Mouse (Mus musculus) small intestine, adult 2 months (tissue): ENCODE results near the gene Gm20388. TPM values are rescaled to one million over a fixed set of nuclear protein-coding genes. Genes with fewer than 3 reads are reported as not detected.

Experiments
- H3K27ac ChIP-seq: fragments of 200-500 bp; 2 replicates; pipeline ENCODE4 v1.5.1; 2012; ENCODE audit warnings: low read depth, low read length, control low read depth, inconsistent platforms; ENCODE audit not compliant: insufficient read depth
- H3K27me3 ChIP-seq: fragments of 200-500 bp; 2 replicates; pipeline ENCODE4 v1.6.1; 2012; ENCODE audit warnings: mild to moderate bottlenecking, moderate library complexity, low read length, inconsistent platforms; ENCODE audit not compliant: control insufficient read depth, insufficient read depth
- H3K36me3 ChIP-seq: fragments of 200-500 bp; 2 replicates; pipeline ENCODE4 v1.6.1; 2012; ENCODE audit warnings: mild to moderate bottlenecking, low read length, control low read depth, inconsistent platforms; ENCODE audit not compliant: control insufficient read depth, insufficient read depth
- H3K4me1 ChIP-seq: fragments of 200-500 bp; 2 replicates; pipeline ENCODE4 v1.6.1; 2012; ENCODE audit warnings: low read length, inconsistent platforms, mixed read lengths; ENCODE audit not compliant: control insufficient read depth, insufficient read depth, insufficient read length
- H3K4me3 ChIP-seq: fragments of 200-500 bp; 2 replicates; pipeline ENCODE4 v1.5.1; 2012; ENCODE audit warnings: low read depth, mild to moderate bottlenecking, control low read depth, inconsistent platforms, low read length, moderate library complexity
- CTCF ChIP-seq: fragments of 200-500 bp; IDR thresholded peaks from 2 replicates; pipeline ENCODE4 v1.5.1; 2012; ENCODE audit warnings: low read depth, mild to moderate bottlenecking, control low read depth, inconsistent platforms, low read length, moderate library complexity, mixed read lengths; ENCODE audit not compliant: insufficient replicate concordance, insufficient read length; ENCODE audit errors: extremely low read depth
- POLR2A ChIP-seq: fragments of 200-500 bp; IDR thresholded peaks from 2 replicates; pipeline ENCODE4 v1.6.1; 2012; ENCODE audit warnings: low read depth, mild to moderate bottlenecking, control low read depth, inconsistent platforms, low read length, moderate library complexity
- WGBS: fragments of 180-500 bp; shearing (Covaris S2); methylation state at CpG from one replicate; pipeline ENCODE4 v1.1.7; 2018; 5-methylcytosine and 5-hydroxymethylcytosine counted together
- polyA plus RNA-seq: library from polyadenylated mRNA; depleted of rRNA; stranded (reverse); fragments of >200 nt; gene quantifications from 2 replicates; pipeline ENCODE4 v1.2.3, GENCODE M21; 2012

Gene Gm20388
- polyA plus RNA-seq, 1 experiment: 37.3 TPM

DNA sequence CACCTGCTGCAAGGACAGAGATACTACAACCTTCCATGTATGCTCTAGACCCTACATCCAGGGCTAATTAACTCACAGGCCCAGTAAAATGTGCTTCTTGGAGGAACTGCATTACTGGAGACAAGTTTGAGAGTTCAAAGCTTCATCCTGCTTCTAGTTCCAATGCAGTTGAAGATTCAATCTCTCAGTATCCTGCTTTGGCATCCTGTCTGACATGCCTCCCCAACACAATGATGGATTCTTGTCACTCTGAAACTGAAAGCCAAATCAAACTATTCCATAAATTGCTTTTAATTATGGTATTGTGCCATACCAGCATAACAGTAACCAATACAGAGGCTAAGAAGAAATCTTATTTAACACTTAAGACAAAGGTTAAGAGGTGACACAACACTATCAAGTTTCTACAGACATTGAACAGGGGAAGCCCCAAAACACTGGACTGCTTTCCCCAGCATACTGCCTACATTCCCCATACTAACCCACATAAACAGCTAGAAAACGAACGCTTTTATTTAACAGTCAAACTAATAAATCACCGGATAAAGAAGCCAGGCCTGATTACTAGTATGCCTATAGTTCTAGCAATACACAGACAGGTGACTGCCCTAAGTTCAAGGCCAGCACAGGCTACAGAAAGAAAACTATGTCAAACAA is 3059.5 kb downstream of the Gm20388 start:
- H3K4me3 ChIP-seq: no peak overlapping the region
- TF ChIP-seq CTCF: no peak
- peaks cover 2% of the 10 kb centered on the region; the same call in 1 of the 2 replicates for H3K4me1 ChIP-seq
- no peak overlapping the region for H3K27ac ChIP-seq
- WGBS: 65% methylated on average over 3 of the region's 3 CpGs
- no peaks in the 10 kb centered on the region for H3K27me3 ChIP-seq
- peaks cover 9% of the 10 kb centered on the region; the same call in 1 of the 2 replicates for H3K36me3 ChIP-seq

DNA sequence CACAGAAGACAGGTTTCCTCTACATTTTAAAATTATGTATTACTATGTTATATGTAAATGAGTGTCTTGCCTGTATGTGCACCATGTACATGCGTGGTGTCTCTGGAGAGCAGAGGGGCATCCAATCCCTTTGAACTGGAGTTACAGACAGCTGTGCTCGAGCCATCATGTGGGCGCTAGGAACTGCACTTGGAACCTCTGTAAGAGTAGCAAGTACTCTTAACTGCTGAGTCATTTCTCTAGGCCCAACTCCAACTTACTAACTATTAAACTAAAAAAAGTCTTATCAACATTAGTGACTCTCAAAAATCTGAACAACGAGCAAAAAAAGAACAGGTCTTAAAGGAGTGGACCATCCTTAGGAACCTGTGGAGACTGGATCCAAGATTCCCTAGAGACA is 3065.4 kb downstream of the Gm20388 start:
- Histone ChIP-seq H3K4me1 (peaks cover 4% of the 10 kb centered on the region), H3K4me3 (no peak overlapping the region), H3K27ac (no peak overlapping the region), H3K27me3 (no peaks in the 10 kb centered on the region), H3K36me3 (peaks cover 6% of the 10 kb centered on the region; the same call in 1 of the 2 replicates)
- TF ChIP-seq CTCF: no peak
- no peak for TF ChIP-seq POLR2A
- 48% methylated on average over 4 of the region's 4 CpGs for WGBS

DNA sequence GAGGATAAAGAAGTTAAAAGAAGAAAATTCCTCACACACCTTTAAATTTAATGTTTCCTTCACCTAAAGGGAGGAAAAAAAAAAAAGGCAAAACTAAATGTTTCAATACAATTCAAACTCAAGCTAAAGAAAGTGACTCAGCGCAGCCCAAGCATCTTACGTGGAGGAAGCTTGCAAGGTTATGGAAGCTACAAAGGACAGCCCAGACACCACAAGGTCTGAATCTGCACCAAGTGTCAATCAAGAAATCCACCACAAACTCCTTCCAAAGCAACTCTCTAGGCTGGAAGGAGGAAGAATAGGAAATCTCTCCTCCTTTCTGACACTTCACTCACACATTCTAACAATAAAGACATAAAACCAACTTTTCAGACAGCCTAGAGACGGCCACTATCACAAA is 3068.8 kb downstream of the Gm20388 start:
- 81% methylated on average over 3 of the region's 3 CpGs for WGBS
- Histone ChIP-seq H3K27ac (no peak overlapping the region), H3K36me3 (no peaks in the 10 kb centered on the region)

DNA sequence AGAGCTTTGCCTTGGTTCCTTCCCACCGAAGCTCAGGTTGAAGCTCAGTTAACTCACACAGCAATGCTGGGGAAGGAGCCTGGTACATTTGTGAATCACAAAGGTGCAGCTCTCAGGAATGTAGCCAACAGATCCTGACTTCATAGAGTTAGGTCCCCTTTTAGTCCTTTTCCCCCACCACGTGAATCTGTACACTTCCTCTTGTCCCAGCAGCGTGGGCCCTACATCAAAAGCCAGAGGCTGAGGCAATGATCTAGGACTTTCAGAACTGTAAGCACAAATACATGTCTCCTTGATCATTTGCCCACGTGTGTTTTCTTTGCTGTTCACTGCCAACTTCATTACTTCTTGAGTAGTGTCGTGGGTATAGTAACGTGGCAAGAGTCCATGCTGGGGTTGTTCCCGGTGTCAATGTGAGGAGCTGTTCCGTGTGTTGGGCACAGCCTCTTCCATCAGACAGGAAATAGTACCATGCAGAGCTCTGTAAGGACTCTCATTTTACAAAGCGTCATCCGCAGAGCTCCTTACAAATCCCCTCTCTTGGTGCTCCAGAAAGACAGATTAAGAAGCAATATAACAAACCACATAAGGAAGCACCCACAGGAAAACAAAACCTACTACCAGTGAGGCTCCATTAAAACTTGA is 3069.3 kb downstream of the Gm20388 start:
- no peaks in the 10 kb centered on the region for H3K27me3 ChIP-seq
- H3K4me3 ChIP-seq: no peak overlapping the region
- 53% methylated on average over 10 of the region's 10 CpGs for WGBS
- H3K4me1 ChIP-seq: peaks cover 15% of the 10 kb centered on the region
- TF ChIP-seq POLR2A (no peak), CTCF (no peak)
- no peak overlapping the region for H3K27ac ChIP-seq
- no peaks in the 10 kb centered on the region for H3K36me3 ChIP-seq

More for the DNA sequence above, 3068.8 kb downstream of the Gm20388 start:
- Histone ChIP-seq H3K4me3 (no peak overlapping the region), H3K27me3 (no peaks in the 10 kb centered on the region), H3K4me1 (peaks cover 11% of the 10 kb centered on the region)
- TF ChIP-seq POLR2A (no peak), CTCF (no peak)

DNA sequence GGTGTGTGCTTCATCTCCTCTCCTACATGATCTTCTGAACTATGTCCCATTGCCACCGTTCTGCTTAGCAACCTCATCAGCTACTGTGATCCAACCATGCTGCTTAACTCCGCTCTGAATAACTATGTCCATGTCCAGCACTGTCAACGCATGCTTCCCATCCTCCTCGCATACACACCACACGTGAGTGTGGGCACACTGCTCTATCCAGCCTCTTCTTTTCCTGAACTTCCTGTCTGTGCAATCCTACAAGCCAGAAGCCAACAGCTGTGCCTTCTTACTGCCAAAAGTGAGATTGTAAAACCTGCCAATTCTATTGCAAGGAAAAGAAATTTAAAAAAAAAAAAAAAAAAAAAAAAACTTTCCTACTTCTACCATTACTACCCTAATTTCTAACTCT is 3071.0 kb downstream of the Gm20388 start:
- H3K27me3 ChIP-seq: no peaks in the 10 kb centered on the region
- H3K36me3 ChIP-seq: no peaks in the 10 kb centered on the region
- peaks cover 25% of the 10 kb centered on the region for H3K4me1 ChIP-seq
- no peak for TF ChIP-seq POLR2A
- TF ChIP-seq CTCF: no peak
- H3K4me3 ChIP-seq: no peak overlapping the region
- peak overlapping the region; percentile 3; the same call in 1 of the 2 replicates for H3K27ac ChIP-seq
- WGBS: 29% methylated on average over 5 of the region's 5 CpGs

DNA sequence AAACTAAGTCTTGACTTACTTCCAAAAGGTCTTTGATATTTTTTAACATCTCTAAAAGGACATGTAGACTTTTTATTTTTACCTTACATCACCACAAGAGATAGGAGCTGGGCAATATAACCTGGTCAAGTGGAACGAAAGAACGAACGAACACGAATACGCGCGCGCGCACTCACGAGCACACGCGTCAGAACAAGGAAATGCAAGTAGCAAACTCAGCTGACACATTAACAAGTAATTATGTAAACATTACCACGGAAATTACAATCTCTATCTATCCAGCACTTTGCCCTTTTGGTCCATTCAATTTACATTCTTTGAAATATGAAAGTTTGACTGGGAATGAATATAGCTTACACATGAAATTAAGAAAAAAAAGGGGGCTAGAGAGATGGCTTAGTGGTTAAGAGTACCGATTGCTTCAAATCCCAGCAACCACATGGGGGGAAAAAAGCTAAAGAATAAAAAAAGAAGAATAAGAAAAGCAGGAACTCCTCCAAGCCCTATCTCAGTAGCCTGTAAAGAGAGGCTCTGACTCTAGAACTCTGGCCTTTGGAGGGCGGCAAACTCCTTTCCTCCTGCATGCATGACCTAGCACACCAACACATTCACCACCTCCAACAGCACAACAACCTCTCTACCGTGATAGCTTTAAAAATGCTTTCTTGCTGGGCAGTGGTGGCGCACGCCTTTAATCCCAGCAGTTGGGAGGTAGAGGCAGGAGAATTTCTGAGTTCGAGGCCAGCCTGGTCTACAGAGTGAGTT is 3072.7 kb downstream of the Gm20388 start:
- Histone ChIP-seq H3K4me3 (no peak overlapping the region), H3K27me3 (no peaks in the 10 kb centered on the region), H3K4me1 (peaks cover 36% of the 10 kb centered on the region), H3K36me3 (no peaks in the 10 kb centered on the region), H3K27ac (peak overlapping the region; percentile 78)
- TF ChIP-seq POLR2A: no peak
- TF ChIP-seq CTCF: peak; percentile 38; the same call in 1 of the 2 replicates
- 25% methylated on average over 19 of the region's 19 CpGs for WGBS

DNA sequence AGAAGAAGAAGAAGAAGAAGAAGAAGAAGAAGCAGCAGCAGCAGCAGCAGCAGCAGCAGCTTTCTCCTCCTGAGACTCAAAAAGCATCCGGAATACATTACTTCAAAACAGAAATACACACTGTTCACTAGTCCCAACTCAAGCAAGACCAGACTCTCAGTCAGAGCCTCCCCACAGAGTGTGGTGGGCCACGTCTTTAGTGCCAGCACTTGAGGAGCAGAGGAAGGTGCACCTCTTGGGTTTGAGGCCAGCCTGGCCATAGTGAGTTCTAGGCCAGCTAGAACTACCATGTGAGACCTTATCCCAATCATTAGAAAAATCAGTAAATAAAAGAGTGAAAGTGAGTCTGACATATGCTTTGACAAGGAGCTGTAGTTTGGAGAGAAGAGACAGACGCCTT is 3073.5 kb downstream of the Gm20388 start:
- H3K36me3 ChIP-seq: no peaks in the 10 kb centered on the region
- TF ChIP-seq CTCF (no peak), POLR2A (no peak)
- WGBS: 58% methylated on average over 3 of the region's 3 CpGs
- H3K27ac ChIP-seq: peak overlapping the region; percentile 76
- no peaks in the 10 kb centered on the region for H3K27me3 ChIP-seq
- H3K4me3 ChIP-seq: no peak overlapping the region
- peaks cover 36% of the 10 kb centered on the region for H3K4me1 ChIP-seq
